Mouse (Mus musculus) heart, embryonic 16.5 days (tissue): ENCODE data around the gene Hist1h1c. TPM values are rescaled to one million over a fixed set of nuclear protein-coding genes. Genes with fewer than 3 reads are reported as not detected.
"Not testable (repeated sequence)": the region's sequence is repeated elsewhere in the genome, so short reads cannot be mapped to it uniquely, and the experiment has no call there.

Experiments
- ATAC-seq: fragments of 200-750 bp; cut with Nextera tagmentation; replicated peaks from 2 replicates; pipeline ENCODE4 v1.8.0; 2017; ENCODE audit warnings: moderate number of reproducible peaks; ENCODE audit not compliant: insufficient read depth, low FRiP score; ENCODE audit errors: extremely low read depth
- H3K27ac ChIP-seq: fragments of 300-500 bp; sonication (generic); 2 replicates; pipeline ENCODE4 v1.5.1; 2014; ENCODE audit warnings: mild to moderate bottlenecking, low read length, control low read depth, moderate library complexity
- H3K27me3 ChIP-seq: fragments of 300-500 bp; sonication (generic); 2 replicates; pipeline ENCODE4 v1.6.1; 2014; ENCODE audit warnings: low read length, mixed read lengths; ENCODE audit not compliant: control insufficient read depth, insufficient read depth
- H3K36me3 ChIP-seq: fragments of 300-500 bp; sonication (generic); 2 replicates; pipeline ENCODE4 v1.6.1; 2014; ENCODE audit not compliant: control insufficient read depth, insufficient read depth
- H3K4me1 ChIP-seq: fragments of 300-500 bp; sonication (generic); 2 replicates; pipeline ENCODE4 v1.6.1; 2014; ENCODE audit warnings: low read length, mixed read lengths; ENCODE audit not compliant: control insufficient read depth, insufficient read depth
- H3K4me2 ChIP-seq: fragments of 300-500 bp; sonication (generic); 2 replicates; pipeline ENCODE4 v1.6.1; 2014; ENCODE audit warnings: low read depth, mild to moderate bottlenecking, control low read depth, low read length
- H3K4me3 ChIP-seq: fragments of 300-500 bp; sonication (generic); 2 replicates; pipeline ENCODE4 v1.5.1; 2014; ENCODE audit warnings: mild to moderate bottlenecking, control low read depth, low read length
- H3K9ac ChIP-seq: fragments of 300-500 bp; sonication (generic); 2 replicates; pipeline ENCODE4 v1.6.1; 2014; ENCODE audit warnings: low read length, control low read depth
- H3K9me3 ChIP-seq: fragments of 300-500 bp; sonication (generic); replicated peaks from 2 replicates; pipeline ENCODE4 v1.6.1; 2016; ENCODE audit warnings: low read length; ENCODE audit not compliant: control insufficient read depth
- WGBS: fragments of 180-500 bp; shearing (Covaris S2); extraction: QIAGEN DNeasy Blood & Tissue Kit; methylation state at CpG from one replicate; pipeline ENCODE4 v1.1.7; 2014; 5-methylcytosine and 5-hydroxymethylcytosine counted together
- polyA plus RNA-seq: library from polyadenylated mRNA; unstranded; fragments of >200 nt; fragmentation: Nextera tagmentation; extraction: Ambion mirVana; gene quantifications from 2 replicates; pipeline ENCODE4 v1.2.1, GENCODE M21; 2015

The Hist1h1c gene
- polyA plus RNA-seq, 1 experiment from 2014 or later: 38.0 TPM

GRCm38 (mm10) chr13:23709714-23710373 is 28.8 kb upstream of the Hist1h1c start:
- H3K9ac ChIP-seq: peak overlapping the region; percentile 79
- peak overlapping the region; percentile 91 for H3K4me2 ChIP-seq
- peak overlapping the region; percentile 65 for H3K4me3 ChIP-seq
- H3K36me3 ChIP-seq: no peaks in the 10 kb centered on the region
- peak overlapping the region; percentile 61 for H3K27ac ChIP-seq
- H3K4me1 ChIP-seq: peaks cover 12% of the 10 kb centered on the region
- no peaks in the 10 kb centered on the region for H3K27me3 ChIP-seq
- H3K9me3 ChIP-seq: no peaks in the 10 kb centered on the region
- WGBS: 32% methylated on average over 15 of the region's 15 CpGs
- ATAC-seq: no peak

DNA sequence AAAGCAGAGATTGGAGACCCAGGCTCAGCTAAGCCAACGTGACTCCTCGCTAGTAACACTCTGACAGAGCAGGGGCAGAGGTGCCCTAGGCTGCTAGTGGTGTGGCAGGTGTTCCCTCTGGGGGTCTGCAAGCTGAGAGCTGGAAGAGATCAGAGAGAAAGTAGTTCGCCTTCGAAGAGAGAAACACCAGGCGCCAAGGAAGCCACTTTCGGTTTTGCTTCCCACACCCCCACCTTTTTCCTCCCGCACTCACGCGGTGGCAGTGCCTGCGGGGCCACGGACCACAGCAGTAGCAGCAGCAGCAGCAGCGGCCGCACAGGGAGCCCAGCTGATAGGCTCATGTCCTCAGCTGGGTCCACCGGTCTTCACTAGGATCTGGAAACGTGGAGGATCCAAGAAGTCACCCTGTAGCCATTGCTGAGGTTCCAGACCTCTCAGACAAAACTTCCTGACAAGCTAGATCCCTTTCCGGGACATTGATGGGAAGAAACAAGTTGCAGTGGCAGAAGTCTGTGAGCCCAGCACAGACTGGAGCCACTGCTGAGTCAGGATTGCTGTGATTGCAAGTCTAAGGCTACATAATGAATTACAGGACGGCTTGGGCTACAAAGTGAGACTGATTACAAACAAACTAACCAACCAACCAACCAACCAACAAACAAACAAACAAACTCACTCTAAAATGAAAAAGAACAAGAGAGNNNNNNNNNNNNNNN is 28.1 kb upstream of the Hist1h1c start, which contains the start of gene Hfe:
TSS of gene Hfe (minus strand) at position 481 of the 716 bp plus-strand sequence.
- WGBS: 3% methylated on average over 17 of the region's 17 CpGs
- Histone ChIP-seq H3K4me2 (peak within 1 kb of the TSS; percentile 91), H3K9ac (peak within 1 kb of the TSS; percentile 79), H3K4me1 (peaks cover 12% of the 10 kb centered on the region), H3K36me3 (no peaks in the 10 kb centered on the region), H3K27me3 (no peaks in the 10 kb centered on the region), H3K4me3 (peak within 1 kb of the TSS; percentile 65), H3K9me3 (no peaks in the 10 kb centered on the region), H3K27ac (peak within 1 kb of the TSS; percentile 61)
- peak; percentile 61 for ATAC-seq

DNA sequence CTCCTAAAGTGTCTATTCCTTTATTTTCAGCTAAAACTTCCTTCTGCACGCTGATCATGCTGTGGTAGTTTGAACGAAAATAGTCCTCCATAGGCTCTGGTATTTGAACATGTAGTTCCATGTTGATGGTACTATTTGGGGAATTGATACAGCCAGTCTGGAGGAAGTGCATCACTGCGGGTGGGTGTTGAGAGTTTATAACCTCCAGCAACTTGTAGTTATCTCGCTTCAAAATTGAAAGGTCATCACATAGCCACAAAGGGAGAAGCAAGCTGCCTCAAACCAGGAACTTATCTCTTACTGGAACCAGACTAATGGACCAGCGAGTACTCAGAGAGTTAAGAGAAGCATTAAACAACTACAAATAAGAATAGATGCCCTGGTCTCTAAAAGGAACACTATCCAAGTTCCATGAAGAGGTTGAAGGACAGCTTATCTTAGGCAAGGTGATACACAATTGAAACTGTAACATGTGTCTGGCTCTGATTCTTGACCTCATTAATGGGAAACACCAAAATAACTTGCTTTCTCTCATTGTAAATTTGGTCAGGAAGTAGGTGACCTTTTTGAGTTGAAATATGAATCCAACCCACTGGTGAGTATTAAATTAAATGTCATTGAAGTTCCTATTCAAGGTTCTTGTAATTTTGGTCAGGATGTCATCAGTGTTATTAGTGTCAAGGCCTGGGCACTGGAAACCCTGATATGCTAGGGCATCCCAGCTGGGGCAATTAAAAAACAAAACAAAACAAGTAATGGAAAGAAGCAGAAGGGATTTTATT is 22.2 kb upstream of the Hist1h1c start:
- Histone ChIP-seq H3K4me3 (no peak overlapping the region), H3K27ac (no peak overlapping the region), H3K4me1 (no peaks in the 10 kb centered on the region), H3K9me3 (no peaks in the 10 kb centered on the region), H3K9ac (no peak overlapping the region), H3K4me2 (no peak overlapping the region), H3K27me3 (no peaks in the 10 kb centered on the region), H3K36me3 (no peaks in the 10 kb centered on the region)
- ATAC-seq: no peak
- 52% methylated on average over 5 of the region's 5 CpGs for WGBS

- H3K27ac ChIP-seq: no peak overlapping the region
- no peak overlapping the region for H3K4me2 ChIP-seq
- H3K4me3 ChIP-seq: no peak overlapping the region
- ATAC-seq: no peak
- 49% methylated on average over 11 of the region's 11 CpGs for WGBS
- no peaks in the 10 kb centered on the region for H3K27me3 ChIP-seq
- no peaks in the 10 kb centered on the region for H3K9me3 ChIP-seq
- H3K36me3 ChIP-seq: no peaks in the 10 kb centered on the region
- no peaks in the 10 kb centered on the region for H3K4me1 ChIP-seq
- H3K9ac ChIP-seq: no peak overlapping the region
These were observed 21.4 kb upstream of the Hist1h1c start for GRCm38 (mm10) chr13:23717176-23717575.

GRCm38 (mm10) chr13:23717593-23718245 is 20.9 kb upstream of the Hist1h1c start:
- H3K27ac ChIP-seq, H3K27me3 ChIP-seq, H3K4me1 ChIP-seq, H3K36me3 ChIP-seq, H3K4me3 ChIP-seq, ATAC-seq, H3K9me3 ChIP-seq, H3K9ac ChIP-seq, H3K4me2 ChIP-seq: not testable (repeated sequence)
- WGBS: 29% methylated on average over 2 of the region's 2 CpGs

DNA sequence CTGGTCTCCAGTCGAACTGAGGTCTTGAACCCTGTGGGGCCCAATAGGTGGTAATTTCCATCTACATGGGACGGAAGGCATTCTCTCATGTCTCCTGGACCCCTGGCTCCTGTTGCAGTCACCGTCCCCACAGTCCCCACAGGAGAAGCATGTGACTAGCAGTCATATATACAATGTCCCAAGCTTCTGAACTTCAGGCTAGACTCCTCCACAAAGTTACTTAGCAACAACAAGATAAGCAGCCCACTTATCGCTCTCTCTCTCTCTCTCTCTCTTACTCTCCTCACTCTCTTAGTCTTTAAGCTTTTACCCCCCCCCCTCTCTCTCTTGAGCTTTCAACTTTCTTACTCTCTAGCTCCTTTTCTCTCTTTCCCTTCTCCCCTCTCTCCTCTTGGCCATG is 14.4 kb upstream of the Hist1h1c start:
- Histone ChIP-seq H3K4me2 (no peak overlapping the region), H3K27ac (no peak overlapping the region)
- ATAC-seq: no peak

DNA sequence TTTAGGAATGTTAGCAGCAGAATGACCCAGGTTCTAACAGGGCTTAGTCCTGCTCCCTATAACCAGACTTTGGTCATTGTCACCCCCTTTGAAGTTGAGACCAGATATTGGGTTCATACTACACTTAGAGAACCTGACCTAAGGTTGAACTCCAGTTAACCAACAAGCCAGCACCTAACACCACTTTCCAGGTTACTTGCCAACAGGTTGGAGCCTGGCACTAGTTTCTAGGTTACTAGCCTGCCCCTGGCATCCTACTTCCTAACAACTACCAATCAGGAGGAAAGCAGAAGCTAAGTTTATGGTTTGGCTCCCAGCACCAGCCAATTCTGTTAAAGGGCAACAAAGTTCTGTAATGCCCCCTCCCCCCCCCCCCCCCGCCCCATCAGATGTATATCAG is 13.4 kb upstream of the Hist1h1c start:
- peaks cover 2% of the 10 kb centered on the region for H3K4me1 ChIP-seq
- ATAC-seq: no peak
- no peak overlapping the region for H3K4me3 ChIP-seq
- WGBS: no CpG with 5 or more reads among the region's 1 CpGs
- H3K36me3 ChIP-seq: no peaks in the 10 kb centered on the region
- H3K4me2 ChIP-seq: no peak overlapping the region
- H3K27ac ChIP-seq: no peak overlapping the region
- no peaks in the 10 kb centered on the region for H3K9me3 ChIP-seq
- H3K9ac ChIP-seq: no peak overlapping the region
- no peaks in the 10 kb centered on the region for H3K27me3 ChIP-seq

More for the DNA sequence above, 14.4 kb upstream of the Hist1h1c start:
- 48% methylated on average over 4 of the region's 4 CpGs for WGBS
- no peaks in the 10 kb centered on the region for H3K36me3 ChIP-seq
- peaks cover 2% of the 10 kb centered on the region for H3K4me1 ChIP-seq
- no peak overlapping the region for H3K4me3 ChIP-seq
- H3K27me3 ChIP-seq: no peaks in the 10 kb centered on the region
- no peak overlapping the region for H3K9ac ChIP-seq
- H3K9me3 ChIP-seq: no peaks in the 10 kb centered on the region

GRCm38 (mm10) chr13:23728472-23729191 is 10.0 kb upstream of the Hist1h1c start:
- Histone ChIP-seq H3K9ac (no peak overlapping the region), H3K4me3 (no peak overlapping the region), H3K27me3 (no peaks in the 10 kb centered on the region), H3K4me2 (no peak overlapping the region), H3K9me3 (no peaks in the 10 kb centered on the region), H3K27ac (no peak overlapping the region), H3K36me3 (no peaks in the 10 kb centered on the region), H3K4me1 (peaks cover 2% of the 10 kb centered on the region)
- no peak for ATAC-seq
- WGBS: 70% methylated on average over 18 of the region's 18 CpGs
